Mouse (Mus musculus) adrenal gland, adult 18-20 months (tissue): ENCODE data around the gene Bbs2. TPM values are rescaled to one million over a fixed set of nuclear protein-coding genes. Genes with fewer than 3 reads are reported as not detected.
A peak's percentile ranks its signal among the peaks of the same experiment; 100 is the strongest.

Experiments used
- DNase-seq, 2 experiments: peaks; one replicate each; pipeline ENCODE4 v3.0.0; 2021 to 2022; ENCODE audit warnings: low spot score in 2 of 2
- total RNA-seq, 2 experiments: library from RNA; stranded (reverse); gene quantifications; 1 replicate in 1 of 2; 2 replicates in 1 of 2; pipeline ENCODE4 v1.2.3; 2021

Gene Bbs2
- total RNA-seq, 2 experiments from 2014 or later = 20.1 to 21.4 TPM

GRCm38 (mm10) chr8:94104146-94104545 lies 5.4 kb upstream of the Bbs2 start:
- DNase-seq = no peak

GRCm38 (mm10) chr8:94098996-94099395 lies 268 bp upstream of the Bbs2 start:
- no peak for DNase-seq

- DNase-seq = no peak
Measured at GRCm38 (mm10) chr8:94094281-94094680, 4.4 kb downstream of the Bbs2 start.

GRCm38 (mm10) chr8:94092848-94093247 lies 5.9 kb downstream of the Bbs2 start:
- DNase-seq = no peak

GRCm38 (mm10) chr8:94089715-94090114 lies 9.0 kb downstream of the Bbs2 start:
- DNase-seq = no peak

GRCm38 (mm10) chr8:94087964-94088363 lies 10.8 kb downstream of the Bbs2 start:
- DNase-seq = no peak

- no peak for DNase-seq
Measured at GRCm38 (mm10) chr8:94076461-94077192, 22.1 kb downstream of the Bbs2 start.

- DNase-seq = no peak
Measured at GRCm38 (mm10) chr8:94068793-94069192, 29.9 kb downstream of the Bbs2 start.

GRCm38 (mm10) chr8:94066121-94066863 lies 32.4 kb downstream of the Bbs2 start:
- no peak for DNase-seq

- DNase-seq = peak; percentile 39 to 48
Measured at GRCm38 (mm10) chr8:94057157-94057854, 41.4 kb downstream of the Bbs2 start.

GRCm38 (mm10) chr8:94052696-94053095 lies 46.0 kb downstream of the Bbs2 start:
- no peak for DNase-seq

GRCm38 (mm10) chr8:94047845-94048244 lies 50.9 kb downstream of the Bbs2 start:
- DNase-seq = no peak

GRCm38 (mm10) chr8:94037806-94038205 lies 60.9 kb downstream of the Bbs2 start:
- DNase-seq = no peak

GRCm38 (mm10) chr8:94036944-94037524 lies 61.7 kb downstream of the Bbs2 start, which contains the start of the genes Nudt21 and Ogfod1:
Gene Nudt21, minus strand, starts transcription at chr8:94037031.
Gene Ogfod1, plus strand, starts transcription at chr8:94037198.
- peak; percentile 79 to 81 for DNase-seq

- peak; percentile 42 to 50 for DNase-seq
Measured at GRCm38 (mm10) chr8:94036541-94036940, 62.2 kb downstream of the Bbs2 start.

- DNase-seq = no peak
Measured at GRCm38 (mm10) chr8:94035200-94035599, 63.5 kb downstream of the Bbs2 start.

- no peak for DNase-seq
Measured at GRCm38 (mm10) chr8:94033601-94034000, 65.1 kb downstream of the Bbs2 start.

- no peak for DNase-seq
Measured at GRCm38 (mm10) chr8:94029701-94030100, 69.0 kb downstream of the Bbs2 start.

- no peak for DNase-seq
Measured at GRCm38 (mm10) chr8:94023916-94024315, 74.8 kb downstream of the Bbs2 start.
